Mouse (Mus musculus): ENCODE data around the gene Dnajc13.
A peak's percentile ranks its signal among the peaks of the same experiment; 100 is the strongest.

Gene Dnajc13

DNA sequence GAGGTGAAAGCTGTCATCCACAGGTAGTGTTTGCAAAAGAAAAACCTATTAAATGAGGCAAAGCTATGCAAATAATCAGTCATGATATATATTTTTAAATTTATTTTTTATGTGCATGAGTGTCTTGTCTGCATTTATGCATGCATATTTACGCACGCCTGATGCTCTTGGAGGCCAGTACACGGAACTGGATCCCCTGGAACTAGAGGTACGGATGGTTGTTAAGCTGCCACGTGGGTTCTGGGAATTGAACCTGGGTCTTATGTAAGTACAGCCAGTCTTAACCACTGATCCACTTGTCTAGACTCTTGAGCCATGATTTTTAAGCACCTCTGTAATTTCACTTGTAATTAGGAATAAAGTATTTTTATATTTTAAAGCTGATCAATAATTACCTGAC, 79.5 kb downstream of the Dnajc13 start:
- no peak for DNase-seq (ENCODE audit: low read depth, low spot score)

DNA sequence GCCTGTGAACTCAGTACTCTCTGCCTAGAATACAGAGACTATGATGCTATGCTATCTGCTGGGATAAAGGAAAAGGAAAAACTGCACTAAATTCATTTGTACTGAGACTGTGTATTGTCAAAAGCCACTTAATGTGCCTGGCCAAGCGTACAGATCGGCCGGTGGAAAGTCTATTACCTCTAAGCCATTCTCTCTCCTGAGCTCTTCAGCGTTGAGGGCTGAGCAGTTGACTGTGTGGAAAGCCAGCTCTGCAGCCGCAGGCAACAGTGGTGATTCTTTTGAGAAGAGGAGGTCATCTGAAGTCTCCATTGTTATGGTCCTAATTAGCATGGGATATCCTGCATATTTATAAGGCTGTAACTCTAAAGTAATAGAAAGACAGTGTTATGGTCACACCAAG, 80.4 kb downstream of the Dnajc13 start:
- DNase-seq (ENCODE audit: low read depth, low spot score): no peak

DNA sequence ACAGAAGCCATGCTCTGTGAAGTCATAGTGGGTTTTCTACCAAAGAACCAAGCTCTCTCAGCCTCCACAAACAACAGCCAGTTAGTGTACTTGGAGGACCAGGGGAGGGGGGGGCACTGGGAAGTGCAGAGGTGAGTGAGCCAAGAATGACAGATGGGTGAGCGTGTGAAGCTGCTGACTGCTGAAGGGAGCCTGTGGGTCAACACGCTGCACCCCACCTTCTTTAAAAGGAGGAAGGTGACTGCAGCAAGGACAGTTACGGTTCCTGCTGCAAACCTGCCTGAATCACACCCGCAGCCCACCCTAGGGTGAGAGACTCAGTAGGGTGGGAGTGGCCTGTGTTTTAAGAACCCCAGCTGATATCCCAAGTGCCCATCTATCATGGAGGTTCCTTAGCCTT, 81.1 kb downstream of the Dnajc13 start:
- DNase-seq (ENCODE audit: low read depth, low spot score): no peak

DNA sequence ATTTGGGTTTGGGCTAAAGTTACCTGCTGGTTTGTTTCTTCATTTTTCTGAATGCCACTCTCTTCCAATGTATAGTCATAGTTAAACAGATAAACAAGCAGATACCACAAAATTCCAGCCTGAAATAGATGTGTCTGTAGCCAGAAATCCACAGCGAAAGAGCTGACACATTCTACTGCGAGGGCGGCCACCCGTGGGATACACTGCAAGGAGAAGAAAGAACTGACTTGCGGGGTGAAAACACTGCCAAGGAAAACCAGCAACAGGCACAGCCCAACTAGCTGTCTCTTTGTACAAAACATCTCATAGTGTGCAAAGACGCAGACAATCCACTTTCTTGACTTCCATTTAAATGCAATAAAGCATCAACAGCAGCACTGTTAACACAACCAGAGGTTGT, 82.7 kb downstream of the Dnajc13 start:
- no peak for DNase-seq (ENCODE audit: low read depth, low spot score)

DNA sequence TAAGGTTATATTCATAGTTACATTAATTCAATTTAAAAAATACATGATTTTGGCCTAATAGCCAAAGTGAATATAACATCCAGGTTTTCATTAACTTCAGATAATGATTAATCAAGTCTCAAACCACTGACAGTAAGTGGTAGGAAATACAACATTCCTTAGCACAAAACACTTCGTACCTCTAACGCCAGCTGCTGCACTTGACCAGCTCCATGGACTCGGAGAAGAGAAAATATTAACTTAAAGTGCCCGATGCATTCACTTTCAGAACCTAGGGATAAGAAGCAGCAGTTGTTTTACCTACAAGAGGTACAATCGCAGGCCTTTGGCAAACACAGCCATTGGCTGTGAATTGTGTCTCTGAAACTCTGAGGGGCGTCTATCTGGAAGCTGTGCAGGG, 90.4 kb downstream of the Dnajc13 start:
- no peak for DNase-seq (ENCODE audit: low read depth, low spot score)

DNA sequence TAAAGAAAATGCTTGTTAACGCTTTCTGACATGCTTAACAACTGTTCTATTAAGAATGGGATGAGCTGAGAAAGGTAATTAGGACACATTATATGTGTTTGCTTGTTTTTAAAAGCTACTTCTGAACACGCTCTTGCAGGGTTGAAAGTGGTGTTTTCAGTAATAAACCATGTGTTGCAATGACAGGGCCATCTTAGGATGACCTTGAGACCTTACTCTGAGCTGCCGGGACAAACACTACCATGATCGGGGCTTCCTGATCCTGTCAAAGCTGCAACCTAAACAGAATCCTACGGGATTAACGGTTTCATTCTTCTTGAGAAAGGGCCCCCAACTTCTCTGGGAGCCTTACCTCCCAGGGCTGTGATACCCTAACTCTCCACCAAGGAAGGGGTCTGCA, 91.1 kb downstream of the Dnajc13 start:
- DNase-seq (ENCODE audit: low read depth, low spot score): no peak

DNA sequence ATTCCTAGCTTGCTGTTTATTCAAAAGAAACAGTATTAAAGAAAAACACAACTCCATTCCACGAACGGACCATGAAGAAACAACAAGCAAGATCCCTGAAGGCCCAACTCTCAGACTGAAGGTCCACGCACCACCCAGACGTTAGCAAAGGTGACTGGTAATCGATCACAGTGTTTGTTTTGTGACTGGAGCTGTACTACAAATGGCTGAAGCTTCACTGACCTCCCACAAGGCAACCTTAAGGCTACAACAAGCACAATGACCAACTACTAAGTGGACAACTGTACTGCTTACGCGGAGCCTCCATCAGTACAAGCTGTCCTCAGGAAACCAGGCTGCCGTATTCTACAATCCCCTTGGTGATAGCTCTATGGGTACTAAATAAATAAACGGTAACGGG, 92.7 kb downstream of the Dnajc13 start:
- DNase-seq (ENCODE audit: low read depth, low spot score): no peak

DNA sequence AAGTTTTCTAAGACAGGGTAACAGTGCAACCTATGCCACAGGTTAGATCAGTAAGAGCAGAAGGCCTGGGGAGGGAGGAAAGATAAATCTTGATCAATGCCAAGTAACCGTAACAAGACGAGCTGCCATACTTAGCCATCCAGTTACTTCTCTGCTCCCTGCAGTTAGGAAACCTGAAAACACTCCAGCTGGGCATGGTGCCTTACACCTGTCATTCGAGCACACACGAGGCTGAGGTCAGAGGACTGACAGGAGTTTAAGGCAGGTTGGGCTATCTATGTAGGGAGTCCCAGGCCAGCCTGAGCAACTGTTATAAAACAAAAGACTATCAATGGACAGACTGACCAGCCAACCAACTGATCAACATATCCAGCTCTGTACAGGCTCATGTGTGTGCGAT, 96.8 kb downstream of the Dnajc13 start:
- DNase-seq (ENCODE audit: low read depth, low spot score): no peak

DNA sequence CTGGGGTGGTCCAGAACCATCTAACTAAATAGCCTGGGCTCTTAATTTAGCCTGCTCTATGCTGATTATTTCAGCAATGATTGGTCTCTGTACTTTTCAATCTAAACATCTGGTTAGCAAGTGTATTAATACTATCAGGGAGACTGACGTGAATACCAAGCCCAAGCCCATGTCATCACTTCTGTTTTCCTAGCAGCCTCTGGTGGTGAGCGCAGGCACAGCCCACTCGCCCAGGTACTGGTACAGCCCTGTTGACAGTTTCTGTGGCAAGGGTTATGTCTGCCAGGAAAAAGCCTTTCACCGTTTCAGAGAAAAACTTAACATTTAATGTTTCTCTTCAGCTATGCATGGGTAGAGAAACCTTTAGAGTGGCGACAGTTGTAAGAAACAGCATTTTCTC, 98.5 kb downstream of the Dnajc13 start:
- DNase-seq (ENCODE audit: low read depth, low spot score): no peak

DNA sequence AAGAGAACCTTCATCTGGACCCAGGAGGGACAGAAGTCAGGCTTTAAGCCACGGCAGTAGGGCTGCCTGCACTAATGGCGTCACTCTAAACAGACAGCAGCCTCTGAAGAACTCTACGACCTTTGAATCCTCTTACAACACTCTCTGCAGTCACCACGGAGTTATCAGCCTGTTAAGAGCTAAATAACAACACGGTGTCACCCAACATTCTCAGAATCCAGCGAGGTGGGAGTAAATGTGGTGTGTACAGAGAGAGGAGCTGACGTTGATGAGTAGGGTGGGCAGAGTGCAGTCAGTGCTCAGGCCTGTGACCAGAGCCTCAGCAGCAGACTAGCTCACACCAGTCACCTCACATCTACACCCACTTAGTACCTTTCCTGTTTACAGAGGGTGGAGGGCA, 101.6 kb downstream of the Dnajc13 start:
- no peak for DNase-seq (ENCODE audit: low read depth, low spot score)

DNA sequence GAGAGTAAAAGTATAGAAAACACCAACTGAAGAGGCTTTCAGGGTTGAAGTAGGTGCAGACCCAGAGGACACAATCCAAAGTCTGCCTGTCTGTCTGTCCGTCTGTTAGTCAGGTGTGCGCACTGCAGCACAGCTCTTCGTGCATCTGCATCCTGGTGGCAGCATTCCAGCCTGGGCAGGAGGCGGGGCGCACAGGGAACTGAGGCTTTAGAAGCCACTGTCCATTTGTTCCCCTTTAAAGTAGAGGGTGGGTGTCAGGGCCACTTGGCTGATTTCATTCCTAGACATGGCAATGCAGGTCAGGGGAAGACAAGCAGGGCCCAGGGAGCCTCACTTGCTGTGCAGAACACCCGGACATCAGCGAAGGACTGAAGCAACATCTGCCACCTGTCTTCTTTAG, 105.4 kb downstream of the Dnajc13 start:
- no peak for DNase-seq (ENCODE audit: low read depth, low spot score)

DNA sequence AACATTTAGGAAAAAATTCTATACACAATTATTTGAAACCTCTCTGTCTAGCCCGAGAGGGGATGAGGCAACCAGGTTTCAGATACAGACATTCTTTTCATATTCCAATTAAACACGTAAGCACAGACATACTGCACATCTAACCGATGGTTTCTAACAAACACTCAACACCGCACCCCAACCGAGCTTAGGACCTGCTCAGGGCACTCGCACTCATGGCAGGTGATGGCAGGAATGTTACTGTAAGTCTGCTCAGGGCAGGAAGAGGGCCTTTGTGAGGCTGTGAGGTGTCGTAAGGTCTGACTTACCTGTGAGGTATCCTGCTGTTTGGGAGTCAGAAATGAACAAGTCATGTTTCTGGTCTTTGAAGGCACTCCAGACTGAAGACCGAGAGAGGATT, 106.2 kb downstream of the Dnajc13 start:
- no peak for DNase-seq (ENCODE audit: low read depth, low spot score)

DNA sequence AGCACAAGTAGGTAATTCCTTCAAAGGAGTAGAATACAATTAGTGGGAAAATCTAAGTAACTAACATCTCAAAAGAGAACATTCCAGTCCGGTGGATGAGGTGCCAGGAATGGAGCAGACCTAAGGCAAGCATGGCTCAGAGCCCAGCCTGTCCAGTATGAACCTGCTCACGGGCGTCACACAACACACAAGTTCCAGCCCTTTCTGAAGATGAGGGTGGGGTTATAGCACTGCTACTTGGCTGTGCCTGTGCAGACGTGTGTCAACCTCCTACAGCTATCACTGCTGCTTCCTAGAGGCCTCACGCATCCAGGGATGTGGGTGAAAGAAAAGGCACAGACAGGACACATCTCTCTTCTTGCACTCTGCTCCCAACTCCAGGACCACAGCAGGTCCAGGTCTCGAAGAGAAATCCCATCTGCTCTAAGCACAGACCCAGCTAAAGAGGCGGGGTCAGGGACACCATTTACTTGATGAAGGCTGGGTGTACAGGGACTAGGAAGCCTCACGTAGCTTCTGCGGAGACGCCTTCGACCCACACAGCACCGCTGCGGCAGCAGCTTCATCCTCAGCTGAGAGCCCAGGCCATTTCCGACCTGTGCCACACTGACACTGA, 107.5 kb downstream of the Dnajc13 start:
- DNase-seq (ENCODE audit: low read depth, low spot score): no peak

DNA sequence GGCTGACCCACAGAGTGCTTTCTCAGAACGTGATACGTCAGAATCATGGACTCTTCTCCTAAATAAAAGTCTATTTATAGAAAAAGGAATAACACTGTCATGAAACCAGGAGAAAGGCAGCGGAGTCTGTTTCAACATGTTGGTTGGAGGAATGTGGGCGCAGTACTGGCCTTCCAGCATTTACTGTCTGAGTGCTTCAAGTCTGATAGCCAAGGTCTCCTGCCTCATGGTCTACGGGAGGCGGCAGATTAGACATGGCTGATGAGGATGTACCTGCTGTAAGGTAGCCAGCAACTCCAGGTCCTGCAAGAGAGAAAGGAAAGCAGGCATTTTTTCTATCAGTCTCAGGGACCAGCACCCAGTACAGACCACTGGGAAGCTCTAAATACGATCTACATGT, 110.6 kb downstream of the Dnajc13 start:
- no peak for DNase-seq (ENCODE audit: low read depth, low spot score)

DNA sequence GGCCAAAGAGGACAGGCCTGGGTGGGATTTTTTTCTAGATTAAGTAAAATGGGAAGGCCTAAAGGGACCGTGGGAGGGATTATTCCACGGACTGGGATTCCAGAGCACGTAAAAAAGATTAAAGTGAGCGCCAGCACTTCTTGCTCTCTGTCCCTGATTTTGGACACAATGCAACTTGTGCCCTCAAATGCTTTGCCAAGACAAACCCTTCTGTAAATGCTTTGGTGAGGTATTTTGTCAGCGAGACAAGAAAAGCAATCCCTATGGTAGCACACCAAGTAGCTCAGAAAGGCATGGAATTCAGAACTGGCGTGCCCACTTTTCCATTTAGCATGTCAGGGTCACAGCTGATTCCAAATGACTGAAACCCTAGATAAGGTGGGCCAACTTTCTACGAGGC, 113.8 kb downstream of the Dnajc13 start:
- DNase-seq (ENCODE audit: low read depth, low spot score): no peak

DNA sequence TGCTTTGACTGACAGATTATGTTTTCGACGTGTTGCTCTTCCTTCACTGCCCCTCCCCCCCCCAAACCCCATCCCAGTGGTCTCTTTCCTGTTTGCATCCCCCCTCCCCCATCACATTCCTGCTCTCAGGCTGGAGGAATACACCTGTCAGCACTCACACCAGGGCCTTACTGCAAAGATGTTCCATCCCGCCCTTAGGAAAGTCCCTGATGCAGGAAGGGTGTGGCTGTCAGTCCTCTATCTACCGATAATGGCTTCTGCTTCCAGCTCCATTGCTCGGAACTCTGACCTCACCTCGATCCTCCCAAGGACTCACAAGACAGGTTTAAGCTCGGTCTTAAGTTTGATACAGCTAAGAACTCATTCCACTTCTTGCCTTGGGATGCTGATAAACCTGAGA, 116.0 kb downstream of the Dnajc13 start:
- DNase-seq (ENCODE audit: low read depth, low spot score): peak; percentile 4

DNA sequence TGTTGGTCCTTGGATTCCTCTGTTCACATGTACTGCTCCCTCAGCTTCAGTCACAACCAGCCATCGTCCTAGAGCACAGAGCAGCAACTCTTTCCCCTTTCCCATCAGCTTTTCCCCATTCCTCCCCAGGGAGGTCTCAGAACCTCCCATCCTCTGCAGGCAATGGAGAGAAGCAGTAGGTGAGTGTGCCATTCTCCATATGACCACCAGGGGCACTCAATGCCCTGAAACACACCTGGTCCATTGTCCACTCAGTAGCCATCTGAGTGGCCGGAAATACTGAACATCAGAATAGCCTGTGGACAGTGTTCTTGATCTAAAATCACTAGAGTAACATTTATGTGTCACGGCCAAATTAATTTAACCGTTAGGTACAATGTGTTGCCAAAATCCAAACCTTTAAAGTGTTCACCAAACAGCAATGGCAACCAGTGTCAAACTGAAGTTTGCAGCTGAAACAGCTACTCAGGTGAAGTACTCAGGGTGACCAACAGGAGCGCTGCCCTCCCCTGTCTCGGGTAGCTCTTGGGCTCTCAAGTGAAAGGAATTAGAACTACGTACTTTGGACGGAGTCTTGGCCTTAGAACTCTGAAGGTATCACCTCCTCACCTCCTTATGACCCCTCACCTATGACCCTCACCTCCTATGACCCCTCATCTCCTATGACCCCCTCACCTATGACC, 118.3 kb downstream of the Dnajc13 start:
- DNase-seq (ENCODE audit: low read depth, low spot score): peak; percentile 31

DNA sequence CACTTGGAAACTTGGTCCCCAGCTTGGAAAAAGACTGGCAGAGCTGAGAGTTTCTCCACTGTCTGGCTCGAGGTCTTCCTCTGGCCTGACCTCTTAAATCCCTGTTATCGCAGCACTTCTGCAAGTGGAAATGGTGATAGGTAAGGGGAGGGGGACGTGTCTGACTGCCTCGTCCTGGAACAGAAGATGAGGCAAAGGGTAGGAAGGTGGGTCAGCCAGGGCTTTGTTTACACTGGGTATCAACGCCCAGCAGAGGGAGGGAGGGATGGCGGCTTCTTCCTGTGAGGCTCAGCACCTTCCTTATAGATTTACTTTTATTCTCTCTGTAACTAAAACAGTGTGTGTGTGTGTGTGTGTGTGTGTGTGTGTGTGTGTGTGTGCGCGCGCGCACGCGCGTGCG, 119.9 kb downstream of the Dnajc13 start:
- DNase-seq (ENCODE audit: low read depth, low spot score): no peak

DNA sequence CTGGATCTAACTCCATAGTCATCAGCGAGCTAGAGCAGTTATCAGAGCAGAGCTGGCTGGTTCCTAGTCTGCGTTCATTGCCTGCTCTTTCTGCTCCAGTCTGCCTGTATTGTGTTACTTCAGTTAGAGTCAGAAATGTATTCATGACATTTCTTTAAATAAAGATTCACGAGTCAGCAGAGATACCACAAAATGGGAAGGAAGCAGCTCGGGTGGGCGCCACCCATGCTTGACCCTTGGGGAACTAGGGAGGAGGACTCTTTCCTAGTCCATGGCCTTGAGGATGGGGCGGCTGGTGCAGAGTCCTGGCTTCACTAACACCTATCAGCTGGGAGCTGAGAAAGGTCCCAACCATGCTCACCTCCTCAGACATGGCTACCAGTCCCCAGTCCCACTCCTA, 122.4 kb downstream of the Dnajc13 start:
- DNase-seq (ENCODE audit: low read depth, low spot score): no peak

DNA sequence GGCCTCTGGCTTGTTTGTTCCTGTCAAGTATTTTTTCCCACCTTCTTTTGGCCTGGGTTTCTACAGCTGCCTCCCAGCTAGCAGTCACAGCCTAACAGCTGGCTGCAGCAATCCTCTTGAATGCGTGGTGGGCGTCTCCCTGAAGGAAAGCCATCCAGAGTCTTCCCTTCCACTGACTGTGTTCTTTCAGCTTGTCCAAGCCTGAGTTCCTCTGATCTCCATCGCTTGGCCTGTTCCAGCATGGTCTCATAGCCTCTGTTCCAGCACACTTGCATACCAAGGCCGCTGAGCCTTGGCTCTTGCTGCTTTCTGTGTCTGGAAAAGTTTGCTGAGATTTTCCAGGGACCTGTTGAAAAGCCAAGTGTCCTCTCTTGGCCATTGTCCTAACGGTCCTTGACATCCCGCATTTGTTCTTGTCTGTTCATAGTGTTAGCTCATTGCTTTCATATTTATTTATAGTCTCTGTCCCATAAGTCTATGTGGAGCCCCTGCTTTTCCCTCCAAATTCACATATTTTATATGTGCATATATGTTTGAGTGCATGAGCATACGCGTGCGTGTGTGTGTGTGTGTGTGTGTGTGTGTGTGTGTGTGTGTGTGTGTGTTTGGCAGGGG, 132.5 kb downstream of the Dnajc13 start:
- no peak for DNase-seq (ENCODE audit: low read depth, low spot score)

DNA sequence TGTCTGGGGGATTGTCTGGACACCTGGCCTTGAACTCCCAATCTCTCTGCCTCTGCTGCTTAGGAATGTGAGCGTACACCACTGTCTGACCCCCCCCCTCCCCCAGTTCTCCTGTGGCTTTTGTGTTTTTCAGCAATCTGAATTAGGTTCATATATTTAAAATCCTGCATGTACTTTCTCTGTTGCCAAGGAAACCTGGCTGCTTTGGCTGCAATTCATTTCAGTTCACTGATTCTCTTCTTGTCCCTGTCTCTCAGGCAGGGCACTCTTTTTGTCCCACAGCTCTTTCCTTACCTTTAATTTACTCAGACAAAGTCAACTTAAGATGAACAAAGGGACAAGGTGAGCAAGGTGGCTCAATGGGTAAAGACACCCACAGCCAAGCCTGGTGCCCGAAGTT, 134.6 kb downstream of the Dnajc13 start:
- no peak for DNase-seq (ENCODE audit: low read depth, low spot score)

DNA sequence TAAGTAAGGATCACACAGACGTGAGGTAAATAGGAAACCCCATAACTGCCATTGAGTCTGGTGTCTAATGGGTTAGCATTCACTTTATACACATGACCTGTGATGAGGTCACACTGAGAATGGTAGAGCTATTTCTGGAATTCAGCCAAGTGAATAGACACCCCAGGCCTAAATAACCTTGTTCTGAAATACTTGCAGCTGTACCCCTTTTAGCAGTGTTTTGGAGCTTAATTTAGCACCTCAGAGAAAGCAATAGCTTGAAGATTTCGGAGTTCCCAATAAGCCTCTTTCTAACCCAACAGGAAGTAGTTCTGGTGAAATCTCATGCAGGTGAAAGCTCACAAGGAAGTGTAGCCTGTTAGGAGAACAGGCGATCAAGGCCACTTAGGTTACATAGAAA, 135.9 kb downstream of the Dnajc13 start, which contains the start of gene Ackr4:
Gene Ackr4 (minus strand): TSS at position 101 of the 400 bp plus-strand sequence.
- no peak for DNase-seq (ENCODE audit: low read depth, low spot score)

DNA sequence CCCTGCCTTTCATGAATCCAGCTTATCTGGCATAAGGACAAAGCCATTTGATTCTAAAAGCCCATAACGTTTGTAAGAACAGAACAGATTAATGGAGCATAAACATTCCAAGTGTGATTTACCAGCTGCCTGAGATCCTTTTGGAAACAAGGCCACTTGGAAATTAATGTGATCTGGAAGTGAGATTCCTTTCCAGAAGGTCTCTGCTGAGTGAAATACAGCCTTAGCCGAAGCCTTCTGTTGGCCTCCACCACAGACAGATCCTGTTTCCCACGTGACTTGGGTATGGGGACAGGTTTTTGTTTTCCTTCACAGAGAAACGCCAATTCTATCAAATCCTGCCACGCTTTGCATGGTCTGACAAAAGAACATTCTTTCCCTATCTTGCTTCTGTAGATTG, 139.1 kb downstream of the Dnajc13 start:
- no peak for DNase-seq (ENCODE audit: low read depth, low spot score)

Measured in 3T3-L1 (cell line).